Mouse (Mus musculus): Measurements from ENCODE around the gene Gimap7.

DNA sequence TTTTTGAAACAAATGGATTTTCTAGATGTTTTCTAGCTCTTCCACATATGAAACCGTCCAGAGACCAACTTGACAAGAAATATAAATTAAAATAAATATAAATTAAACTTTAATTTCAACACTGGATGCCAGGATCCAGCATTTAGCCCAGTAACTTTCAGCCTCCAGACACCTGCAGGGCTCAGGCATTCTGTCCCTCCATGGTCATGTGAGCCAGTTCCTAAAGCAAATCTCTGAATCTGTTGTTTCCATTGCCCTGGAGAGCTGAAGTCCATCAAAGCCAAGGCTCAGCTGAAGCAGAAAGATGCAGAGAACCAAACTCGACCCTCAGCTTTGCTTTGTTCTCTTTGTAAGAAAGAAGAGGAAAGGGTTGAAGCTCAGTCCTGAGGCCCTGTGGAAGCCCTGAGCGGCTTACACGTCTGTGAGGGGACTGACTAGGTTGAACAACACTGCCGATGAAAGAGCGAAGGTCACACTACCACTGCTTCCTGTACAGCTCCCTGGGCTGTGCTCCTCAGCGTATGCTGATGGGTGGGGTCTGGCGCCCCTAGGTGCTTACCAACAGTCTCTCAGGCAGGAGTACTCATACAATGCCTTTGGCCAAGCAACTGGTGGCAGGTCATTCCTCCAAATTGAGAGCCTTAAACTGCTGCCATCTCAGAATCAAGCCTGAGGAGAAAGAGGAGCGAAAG, 49.9 kb downstream of the Gimap7 start:
- no peak for TF ChIP-seq POLR2A (IDR thresholded peaks at IDR 0.05; ENCODE audit: borderline replicate concordance, control insufficient read depth, low read depth, low read length)
- peak; percentile 29; the same call in 1 of the 2 replicates for TF ChIP-seq CTCF (IDR thresholded peaks at IDR 0.05; ENCODE audit: control insufficient read depth, insufficient read depth, low read length)

All from bone marrow, adult 2 months (tissue).